Mouse (Mus musculus): Measurements from ENCODE around the gene Nfatc4.

Nfatc4 gene

DNA sequence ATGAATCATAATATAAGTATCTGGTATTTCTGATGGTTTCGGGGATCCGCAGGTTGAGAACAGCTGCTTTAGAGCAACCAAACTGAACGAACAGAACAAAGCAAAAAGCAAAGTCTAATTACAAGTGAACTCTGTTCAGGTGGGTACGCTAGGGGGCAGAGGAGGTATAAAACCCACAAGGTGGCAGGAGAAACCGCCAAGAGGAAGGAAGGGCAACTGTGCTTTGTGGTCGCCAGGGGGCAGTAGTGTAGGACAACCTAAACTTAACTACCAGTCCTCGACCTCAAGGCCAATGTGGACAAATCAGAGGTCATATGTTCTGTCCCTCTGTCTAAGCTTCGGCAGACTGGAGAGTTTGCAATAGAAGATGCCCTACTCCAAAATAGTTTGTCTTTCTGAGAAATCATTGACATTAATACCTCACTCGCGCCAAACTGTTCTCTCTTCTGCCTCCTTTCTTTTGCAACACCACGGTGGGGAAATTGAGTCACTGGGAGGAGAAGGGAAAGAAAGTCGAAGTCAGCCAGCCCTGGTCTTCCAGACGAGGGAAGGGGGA is 431 bp upstream of the Nfatc4 start:
- DNase-seq (ENCODE audit: low spot score in 2 of 2): peak in 1 of 2 experiments; percentile 50

DNA sequence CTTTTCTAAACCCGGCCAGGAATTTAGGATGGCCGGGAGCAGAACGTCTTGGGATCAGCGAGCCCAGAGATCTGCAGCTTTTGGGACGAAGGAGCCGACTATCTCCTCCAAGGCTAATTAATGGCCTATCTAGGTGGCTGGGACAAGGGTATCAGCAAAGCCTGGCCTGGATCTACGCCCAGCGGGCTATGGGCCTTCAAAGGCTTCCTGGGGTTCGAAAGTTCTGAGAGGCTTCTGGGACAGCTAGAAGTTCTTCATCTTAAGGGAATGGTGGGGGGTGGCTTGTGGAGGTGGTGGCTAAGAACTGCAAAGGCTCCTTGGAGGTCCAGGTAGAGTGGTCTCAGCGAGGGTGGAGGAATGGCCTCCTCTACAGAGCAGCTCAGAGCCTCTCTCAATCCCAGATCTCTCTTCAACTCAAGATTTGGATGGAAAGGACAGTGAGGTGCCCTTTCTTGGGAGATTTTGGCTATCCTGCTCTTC is 1.1 kb downstream of the Nfatc4 start:
- no peak for DNase-seq (ENCODE audit: low spot score in 2 of 2)

DNA sequence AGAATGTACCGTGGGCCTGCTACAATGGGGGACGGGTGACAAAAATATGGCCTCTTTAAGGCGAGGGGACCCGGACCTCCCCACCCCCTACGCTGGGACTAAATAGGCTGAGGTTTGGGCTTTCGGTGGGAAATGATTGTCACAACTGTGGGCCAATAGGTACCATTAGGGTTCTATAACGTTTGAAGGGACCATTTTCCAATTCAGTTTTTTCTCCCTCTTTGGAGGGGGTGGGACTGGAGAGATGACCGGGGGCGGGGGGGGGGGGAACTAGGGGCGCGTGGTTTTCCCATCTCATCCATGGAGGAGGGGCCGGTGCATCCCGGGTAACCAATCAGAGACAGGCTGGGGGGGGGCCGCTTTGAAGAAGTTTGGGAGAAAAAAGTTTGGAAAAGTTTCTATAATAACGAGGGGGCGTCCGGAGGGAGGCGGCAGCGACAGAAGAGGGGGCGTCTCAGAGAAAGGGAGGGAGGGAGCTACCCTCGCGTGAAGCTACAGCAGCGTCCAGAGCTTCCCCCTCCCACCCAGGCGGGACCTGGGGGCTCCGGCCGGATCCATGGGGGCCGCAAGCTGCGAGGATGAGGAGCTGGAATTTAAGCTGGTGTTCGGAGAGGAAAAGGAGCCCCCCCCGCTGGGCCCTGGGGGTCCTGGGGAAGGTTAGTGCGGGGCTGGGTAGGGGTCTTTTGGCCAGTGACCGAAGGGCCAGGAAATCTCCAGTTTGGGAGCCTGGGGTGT is 1.7 kb downstream of the Nfatc4 start:
- no peak for DNase-seq (ENCODE audit: low spot score in 2 of 2)

DNA sequence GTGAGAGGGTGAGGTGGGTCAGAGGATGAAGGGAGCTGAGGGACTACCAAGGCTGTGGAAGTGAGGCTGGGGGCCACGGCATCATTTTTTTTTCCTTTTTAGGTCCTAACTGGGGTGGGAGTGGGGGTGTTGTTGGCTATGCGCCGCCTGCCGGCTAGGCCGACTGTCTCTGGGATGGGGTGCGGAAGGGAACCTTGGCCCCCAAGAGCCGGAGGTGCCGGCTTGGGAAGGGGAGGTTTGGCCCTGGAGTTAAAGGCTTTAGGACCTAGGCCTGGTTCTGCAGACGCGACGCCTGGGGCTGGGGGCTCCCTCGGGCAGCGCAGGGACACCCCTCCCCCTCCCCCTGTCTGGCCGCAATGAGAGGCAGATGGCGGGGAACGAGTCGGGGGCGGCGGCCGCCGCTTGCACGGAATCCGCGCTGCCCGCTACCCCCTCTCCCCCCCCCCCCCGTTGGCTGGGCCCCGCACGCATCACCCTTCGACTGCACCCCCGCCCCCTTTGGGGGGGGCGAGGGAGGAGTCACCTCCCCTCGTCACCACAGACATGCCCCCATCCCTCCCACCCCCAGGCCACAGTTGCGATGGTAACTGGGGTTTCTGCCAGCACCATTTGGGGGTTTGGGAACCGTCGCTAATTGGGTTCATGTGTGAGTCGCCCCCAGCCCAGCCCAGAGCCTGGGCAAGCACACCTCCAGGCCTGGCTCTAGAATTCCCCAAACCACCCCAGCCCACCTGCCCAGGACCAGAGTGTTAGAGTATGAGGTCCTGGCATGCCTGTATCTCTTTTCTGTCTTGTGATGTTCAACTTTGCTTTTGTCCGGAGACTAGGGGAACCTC is 2.5 kb downstream of the Nfatc4 start:
- DNase-seq (ENCODE audit: low spot score in 2 of 2): no peak

DNA sequence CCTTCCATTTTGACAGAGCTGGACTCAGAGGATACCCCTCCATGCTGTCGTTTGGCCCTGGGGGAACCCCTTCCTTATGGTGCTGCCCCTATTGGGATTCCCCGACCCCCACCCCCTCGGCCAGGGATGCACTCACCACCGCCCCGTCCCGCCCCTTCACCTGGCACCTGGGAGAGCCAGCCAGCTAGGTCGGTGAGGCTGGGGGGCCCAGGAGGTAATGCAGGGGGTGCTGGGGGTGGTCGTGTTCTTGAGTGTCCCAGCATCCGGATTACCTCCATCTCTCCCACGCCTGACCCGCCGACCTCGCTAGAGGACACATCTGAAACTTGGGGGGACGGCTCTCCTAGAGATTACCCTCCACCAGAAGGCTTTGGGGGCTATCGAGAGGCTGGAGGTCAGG is 3.2 kb downstream of the Nfatc4 start:
- no peak for DNase-seq (ENCODE audit: low spot score in 2 of 2)

DNA sequence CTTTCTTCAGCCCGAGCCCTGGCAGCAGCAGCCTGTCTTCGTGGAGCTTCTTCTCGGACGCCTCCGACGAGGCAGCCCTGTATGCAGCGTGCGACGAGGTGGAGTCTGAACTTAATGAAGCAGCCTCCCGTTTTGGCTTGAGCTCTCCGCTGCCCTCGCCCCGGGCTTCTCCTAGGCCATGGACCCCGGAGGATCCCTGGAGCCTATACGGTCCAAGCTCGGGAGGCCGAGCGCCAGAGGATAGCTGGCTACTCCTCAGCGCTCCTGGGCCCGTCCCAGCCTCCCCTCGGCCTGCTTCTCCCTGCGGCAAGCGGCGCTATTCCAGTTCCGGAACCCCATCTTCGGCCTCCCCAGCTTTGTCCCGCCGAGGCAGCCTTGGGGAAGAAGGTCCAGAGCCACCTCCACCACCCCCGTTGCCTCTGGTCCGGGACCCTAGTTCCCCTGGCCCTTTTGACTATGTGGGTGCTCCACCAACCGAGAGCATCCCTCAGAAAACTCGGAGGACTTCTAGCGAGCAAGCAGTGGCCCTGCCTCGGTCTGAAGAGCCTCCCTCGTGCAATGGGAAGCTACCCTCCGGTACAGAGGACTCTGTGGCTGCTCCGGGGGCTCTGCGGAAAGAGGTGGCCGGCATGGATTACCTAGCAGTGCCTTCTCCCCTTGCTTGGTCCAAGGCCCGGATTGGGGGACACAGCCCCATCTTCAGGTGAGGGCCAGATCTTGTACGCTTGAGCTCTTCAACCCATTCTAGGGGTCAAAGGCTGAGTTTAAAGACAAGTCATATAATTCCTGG is 3.8 kb downstream of the Nfatc4 start:
- DNase-seq (ENCODE audit: low spot score in 2 of 2): no peak

DNA sequence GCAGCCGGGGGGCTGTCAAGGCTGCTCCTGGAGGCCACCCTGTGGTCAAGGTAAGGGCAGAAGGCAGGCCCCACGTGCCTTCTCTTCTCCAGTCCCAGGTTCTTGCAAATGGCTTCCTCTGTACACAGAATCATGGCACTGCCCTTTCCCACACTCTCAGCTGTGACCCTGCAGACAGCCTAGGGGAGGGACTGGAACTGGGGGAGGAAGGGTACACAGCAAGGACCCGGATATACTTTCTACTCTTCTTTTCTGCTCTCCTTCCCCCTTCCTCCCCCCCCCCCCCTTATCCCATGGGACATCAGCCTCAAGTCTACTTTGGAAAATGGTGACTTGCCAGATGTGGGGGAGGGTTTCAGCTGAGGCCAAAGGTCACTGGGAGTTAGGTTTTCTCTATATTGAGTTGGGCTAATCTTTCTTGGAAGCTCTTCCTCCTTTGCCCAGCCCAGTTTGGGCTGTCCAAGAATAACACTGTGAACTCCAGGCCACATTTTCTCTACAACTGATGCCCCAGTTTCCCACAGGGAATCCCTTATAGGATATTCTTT is 5.8 kb downstream of the Nfatc4 start:
- no peak for DNase-seq (ENCODE audit: low spot score in 2 of 2)

DNA sequence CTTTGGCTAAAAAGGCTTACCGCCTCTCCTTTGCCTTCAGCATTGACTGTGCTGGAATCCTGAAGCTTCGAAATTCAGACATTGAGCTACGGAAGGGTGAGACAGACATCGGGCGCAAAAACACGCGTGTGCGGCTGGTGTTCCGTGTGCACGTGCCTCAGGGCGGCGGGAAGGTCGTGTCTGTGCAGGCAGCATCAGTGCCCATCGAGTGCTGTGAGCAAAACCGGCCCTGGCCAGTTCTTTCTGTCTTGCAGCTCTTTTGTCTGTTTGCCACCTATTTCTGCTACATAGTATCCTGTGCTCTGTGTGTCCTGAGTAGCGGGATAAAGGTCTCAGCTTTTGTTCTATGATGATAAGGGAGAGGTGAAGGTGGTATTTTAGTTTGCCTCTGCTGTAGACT is 6.9 kb downstream of the Nfatc4 start:
- DNase-seq (ENCODE audit: low spot score in 2 of 2): no peak

DNA sequence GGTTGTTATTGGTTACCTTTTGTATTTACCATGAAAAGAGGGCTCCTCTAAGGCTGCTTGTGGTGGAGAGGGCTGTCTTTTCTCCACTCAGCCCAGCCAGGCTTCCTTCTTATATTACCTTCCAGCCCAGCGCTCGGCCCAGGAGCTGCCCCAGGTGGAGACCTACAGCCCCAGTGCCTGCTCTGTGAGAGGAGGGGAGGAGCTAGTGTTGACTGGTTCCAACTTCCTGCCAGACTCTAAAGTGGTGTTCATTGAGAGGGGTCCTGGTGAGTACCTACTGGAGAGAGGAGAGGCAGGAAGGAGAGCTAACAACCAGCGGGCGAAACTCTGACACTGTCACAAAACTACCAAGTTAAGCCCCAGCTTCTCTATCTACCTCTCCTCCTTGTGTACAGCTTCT is 7.4 kb downstream of the Nfatc4 start:
- DNase-seq (ENCODE audit: low spot score in 2 of 2): no peak

DNA sequence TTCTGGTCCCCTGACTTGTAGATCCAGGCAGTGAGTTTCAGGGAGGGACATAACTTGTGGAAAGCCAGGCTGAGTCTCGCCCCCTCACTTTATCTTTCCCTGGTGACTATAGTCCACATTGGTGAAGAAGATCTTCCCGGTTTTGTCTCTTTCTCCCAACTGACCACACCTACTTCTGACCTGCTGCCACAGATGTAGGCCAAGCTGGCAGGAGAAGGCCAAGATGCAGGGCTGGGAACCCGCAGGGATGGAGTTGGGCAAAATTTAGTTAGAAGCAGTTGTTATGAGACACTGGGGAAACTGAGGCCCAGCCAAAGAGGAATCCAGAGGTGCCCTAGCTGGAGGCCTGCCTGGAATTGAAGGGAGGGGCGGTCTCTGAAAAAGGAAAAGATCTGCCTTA is 10.2 kb downstream of the Nfatc4 start:
- DNase-seq (ENCODE audit: low spot score in 2 of 2): no peak

DNA sequence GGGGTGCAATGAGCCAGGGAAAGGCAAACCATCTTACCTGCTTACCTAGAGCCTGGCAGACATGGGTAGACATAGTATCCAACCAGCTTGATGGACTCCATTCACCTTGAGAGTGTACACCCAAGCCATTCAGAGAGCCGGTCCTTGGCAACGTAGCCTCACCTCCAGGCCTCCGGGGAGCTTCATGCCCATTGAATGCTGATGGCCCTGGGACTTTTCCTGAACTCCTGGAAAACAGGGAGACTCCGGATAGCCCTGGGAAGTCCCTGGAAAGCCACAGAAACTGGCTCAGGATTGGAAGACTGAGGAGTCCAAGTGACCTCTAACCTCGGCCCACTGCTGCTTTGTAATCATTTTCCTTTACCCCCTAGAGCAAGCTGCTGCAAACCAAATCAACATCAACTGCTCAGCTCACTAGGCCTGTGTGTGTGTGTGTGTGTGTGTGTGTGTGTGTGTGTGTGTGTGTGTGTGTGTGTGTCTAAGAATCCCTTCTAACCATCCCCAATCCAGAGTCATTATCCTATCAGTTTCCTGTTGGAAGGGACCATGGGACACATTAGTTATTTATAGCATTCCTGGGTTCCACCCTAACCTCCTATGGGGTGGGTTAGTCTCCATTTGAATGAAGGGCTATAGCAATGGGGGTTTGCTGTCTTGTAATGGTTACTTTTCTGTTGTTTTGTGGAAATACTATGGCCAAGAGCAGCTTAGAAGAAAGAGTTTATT is 12.0 kb downstream of the Nfatc4 start:
- DNase-seq (ENCODE audit: low spot score in 2 of 2): no peak

DNA sequence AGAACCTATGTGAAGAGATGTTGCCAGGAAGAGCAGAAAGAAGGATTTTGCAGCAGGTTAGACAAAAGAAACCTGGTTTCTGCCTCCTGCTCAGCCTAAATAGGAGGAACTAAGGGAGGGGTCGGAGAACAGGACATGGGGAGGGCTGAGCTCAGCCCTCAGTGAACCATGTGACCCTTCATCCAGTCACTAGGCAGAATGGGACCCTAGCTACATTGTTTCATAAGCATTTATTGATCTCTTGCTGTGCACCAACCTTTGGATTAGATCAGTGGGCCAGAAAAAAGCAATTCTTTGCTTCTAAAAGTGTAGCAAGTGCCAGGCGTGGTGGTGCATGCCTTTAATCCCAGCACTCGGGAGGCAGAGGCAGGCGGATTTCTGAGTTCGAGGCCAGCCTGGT is 15.4 kb downstream of the Nfatc4 start:
- DNase-seq (ENCODE audit: low spot score in 2 of 2): no peak

DNA sequence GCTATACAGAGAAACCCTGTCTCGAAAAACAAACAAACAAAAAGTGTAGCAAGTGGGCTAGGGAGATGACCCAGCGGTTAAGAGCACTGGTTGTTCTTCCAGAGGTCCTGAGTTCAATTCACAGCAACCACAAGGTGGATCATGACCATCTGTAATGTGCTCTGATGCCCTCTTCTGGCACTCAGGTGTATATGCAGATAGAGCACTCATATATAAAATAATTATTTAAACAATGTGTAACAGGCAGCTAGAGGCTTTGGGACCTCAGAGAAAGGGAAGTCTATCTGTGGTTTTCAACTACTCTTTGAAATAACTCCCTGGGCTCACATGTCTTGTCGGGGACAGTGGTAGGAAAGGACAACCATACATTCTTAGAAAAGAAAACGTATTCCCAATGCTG is 15.8 kb downstream of the Nfatc4 start:
- DNase-seq (ENCODE audit: low spot score in 2 of 2): no peak

DNA sequence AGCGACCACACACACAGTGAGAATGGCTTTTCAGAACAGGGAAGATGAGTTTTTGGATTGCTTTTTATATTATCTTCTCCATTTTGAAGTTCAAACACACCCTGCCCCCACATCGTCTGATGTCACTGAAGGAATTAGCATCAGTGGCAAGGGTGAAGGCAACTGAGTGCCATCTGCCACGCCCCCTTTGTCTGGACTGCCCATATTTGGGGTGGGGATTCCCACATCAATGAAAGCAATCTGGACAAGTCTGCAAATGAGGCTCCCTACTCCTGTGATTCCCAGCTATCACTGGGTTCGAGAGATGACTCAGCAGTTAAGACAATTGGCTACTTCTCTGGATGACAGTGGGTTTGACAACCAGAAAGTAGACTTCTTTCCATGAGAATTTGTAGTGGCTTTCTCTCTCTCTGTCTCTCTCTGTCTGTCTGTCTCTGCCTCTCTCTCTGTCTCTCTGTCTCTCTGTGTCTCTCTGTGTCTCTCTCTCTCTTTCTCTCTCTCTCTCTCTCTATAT is 18.0 kb downstream of the Nfatc4 start:
- no peak for DNase-seq (ENCODE audit: low spot score in 2 of 2)

DNA sequence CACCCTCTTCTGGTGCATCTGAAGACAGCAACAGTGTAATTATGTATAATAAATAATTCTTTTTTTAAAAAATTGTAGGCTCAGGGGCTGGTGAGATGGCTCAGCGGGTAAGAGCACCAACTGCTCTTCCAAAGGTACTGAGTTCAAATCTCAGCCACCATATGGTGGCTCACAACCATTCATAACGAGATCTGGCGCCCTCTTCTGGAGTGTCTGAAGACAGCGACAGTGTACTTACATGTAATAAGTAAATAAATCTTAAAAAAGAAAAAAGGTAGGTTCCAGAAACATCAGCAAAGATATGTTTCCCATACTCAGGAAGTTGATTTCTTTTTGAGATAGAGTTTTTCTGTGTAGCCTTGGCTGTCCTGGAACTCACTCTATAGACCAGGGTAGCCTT is 19.9 kb downstream of the Nfatc4 start:
- no peak for DNase-seq (ENCODE audit: low spot score in 2 of 2)

DNA sequence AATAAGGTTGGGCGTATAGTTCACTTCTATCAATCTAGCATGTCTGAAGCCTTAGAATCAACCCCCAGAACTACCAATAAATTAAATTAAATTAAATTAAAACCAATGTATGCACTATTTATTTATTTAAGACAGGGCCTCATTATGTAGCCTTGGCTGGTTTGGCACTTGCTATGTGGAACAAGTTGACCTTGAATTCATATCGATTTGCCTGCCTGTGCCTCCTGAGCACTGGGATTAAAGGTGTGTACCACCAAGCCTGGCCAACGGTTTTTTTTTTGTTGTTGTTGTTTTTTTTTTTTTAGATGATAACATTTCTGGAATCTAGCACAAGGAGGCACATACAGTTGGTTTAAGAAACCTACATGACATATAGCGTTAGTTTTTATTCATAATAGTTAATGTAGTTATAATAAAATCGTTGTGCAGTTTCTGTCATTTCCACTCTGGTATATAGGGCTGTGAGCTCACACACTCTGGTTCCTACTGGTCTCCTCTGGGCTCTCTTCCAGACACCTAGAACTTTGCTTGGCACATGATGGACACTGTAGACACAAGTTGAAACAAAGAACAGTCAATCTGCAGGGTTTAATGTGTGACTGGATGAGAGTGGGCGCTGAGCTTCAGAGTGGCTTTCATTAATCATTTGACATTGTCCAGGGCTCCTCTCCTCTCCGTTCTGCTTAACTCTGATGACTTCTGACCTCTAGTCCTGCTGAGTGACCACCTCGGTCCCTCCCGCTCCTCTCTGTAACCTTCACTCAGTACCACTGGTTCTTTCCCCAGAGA is 22.8 kb downstream of the Nfatc4 start:
- no peak for DNase-seq (ENCODE audit: low spot score in 2 of 2)

DNA sequence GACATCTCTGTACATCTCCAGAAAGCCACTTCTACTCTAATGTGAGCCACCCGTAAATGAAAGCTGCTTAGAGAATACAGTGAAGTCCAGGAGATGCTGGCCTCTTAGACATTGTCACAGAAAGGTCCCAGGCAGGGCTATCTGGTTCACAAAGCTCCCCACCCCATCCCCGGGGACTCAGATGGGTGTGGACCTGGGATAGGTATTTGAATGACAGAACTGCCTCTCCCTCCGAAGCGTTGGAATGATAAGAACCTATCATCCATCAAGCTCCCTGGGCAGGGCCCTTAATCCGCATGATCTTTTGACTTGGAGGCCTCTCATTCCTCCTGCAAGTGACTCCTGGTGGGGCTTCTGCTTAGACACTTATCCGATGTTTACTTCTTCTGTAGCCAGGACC is 27.9 kb downstream of the Nfatc4 start:
- no peak for DNase-seq (ENCODE audit: low spot score in 2 of 2)

DNA sequence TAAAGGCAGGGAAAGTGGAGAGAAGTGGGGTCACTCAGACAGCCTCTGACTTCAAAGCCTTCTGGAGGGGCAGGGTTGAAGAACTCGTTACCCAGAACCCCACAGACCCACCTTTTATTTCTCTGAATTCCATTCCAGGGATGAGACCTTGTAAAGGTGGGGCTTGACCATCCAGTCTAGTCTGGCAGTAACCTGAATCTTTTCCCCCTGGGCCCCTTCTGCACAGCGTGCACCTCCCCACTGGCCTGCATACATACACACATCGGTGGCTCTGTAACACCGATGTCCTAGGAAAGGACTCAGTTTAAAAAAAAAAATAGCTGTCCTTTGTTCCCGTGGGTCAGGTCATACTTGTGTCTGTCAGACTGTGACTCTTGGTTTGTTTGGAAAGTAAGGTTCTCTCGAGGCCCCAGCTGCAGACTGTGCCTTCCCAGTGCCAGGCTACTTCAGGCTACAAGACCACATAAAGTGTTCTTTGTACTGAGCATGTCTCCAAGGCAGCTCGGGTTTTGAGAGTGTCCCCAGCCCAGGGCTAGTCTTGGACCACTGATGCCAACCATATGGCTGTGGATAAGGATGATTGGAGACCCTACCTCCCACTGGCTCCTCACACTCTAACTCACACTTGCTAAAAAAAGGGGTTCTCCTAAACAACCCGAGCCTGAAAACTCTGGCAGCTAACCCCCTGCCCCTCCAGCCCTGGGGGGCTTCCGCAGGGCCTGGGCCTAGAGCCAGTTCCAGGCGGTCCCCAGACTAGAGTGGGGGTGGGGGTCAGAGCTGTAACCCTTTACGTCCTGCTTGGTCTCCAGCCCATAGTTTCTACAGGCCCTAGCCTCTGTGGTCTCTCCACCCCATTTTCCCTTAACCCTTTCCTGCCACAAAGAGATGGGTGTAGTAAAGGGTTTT is 30.0 kb downstream of the Nfatc4 start:
- no peak for DNase-seq (ENCODE audit: low spot score in 2 of 2)
